Mouse (Mus musculus): Measurements from ENCODE around the gene Slc7a11. TPM values are rescaled to one million over a fixed set of nuclear protein-coding genes. Genes with fewer than 3 reads are reported as not detected.

Gene Slc7a11
- total RNA-seq, 1 experiment from 2014 or later = 5.7 TPM

- no peak for ATAC-seq (replicated peaks in 1 of 2; ENCODE audit: insufficient read depth in 1 of 2, low FRiP score in 2 of 2, low TSS enrichment in 1 of 2, low read depth in 1 of 2, poor library complexity in 2 of 2, severe bottlenecking in 2 of 2)
Measured at GRCm38 (mm10) chr3:49867951-49868584, 575.3 kb downstream of the Slc7a11 start.

- no peak for ATAC-seq (replicated peaks in 1 of 2; ENCODE audit: insufficient read depth in 1 of 2, low FRiP score in 2 of 2, low TSS enrichment in 1 of 2, low read depth in 1 of 2, poor library complexity in 2 of 2, severe bottlenecking in 2 of 2)
Measured at GRCm38 (mm10) chr3:49867147-49867950, 576.1 kb downstream of the Slc7a11 start.

GRCm38 (mm10) chr3:49866061-49866515, 577.3 kb downstream of the Slc7a11 start:
- ATAC-seq (replicated peaks in 1 of 2; ENCODE audit: insufficient read depth in 1 of 2, low FRiP score in 2 of 2, low TSS enrichment in 1 of 2, low read depth in 1 of 2, poor library complexity in 2 of 2, severe bottlenecking in 2 of 2) = no peak

GRCm38 (mm10) chr3:49856797-49857196, 586.6 kb downstream of the Slc7a11 start:
- no peak for ATAC-seq (replicated peaks in 1 of 2; ENCODE audit: insufficient read depth in 1 of 2, low FRiP score in 2 of 2, low TSS enrichment in 1 of 2, low read depth in 1 of 2, poor library complexity in 2 of 2, severe bottlenecking in 2 of 2)

GRCm38 (mm10) chr3:49854277-49854676, 589.1 kb downstream of the Slc7a11 start:
- no peak for ATAC-seq (replicated peaks in 1 of 2; ENCODE audit: insufficient read depth in 1 of 2, low FRiP score in 2 of 2, low TSS enrichment in 1 of 2, low read depth in 1 of 2, poor library complexity in 2 of 2, severe bottlenecking in 2 of 2)

GRCm38 (mm10) chr3:49842971-49843370, 600.4 kb downstream of the Slc7a11 start:
- no peak for ATAC-seq (replicated peaks in 1 of 2; ENCODE audit: insufficient read depth in 1 of 2, low FRiP score in 2 of 2, low TSS enrichment in 1 of 2, low read depth in 1 of 2, poor library complexity in 2 of 2, severe bottlenecking in 2 of 2)

Measured in hematopoietic stem cell, adult 5-6 weeks (primary cell).